Mouse (Mus musculus) mouse trophoblast stem cell (cell line): ENCODE data around the gene Kng1.
"Not testable (repeated sequence)": the region's sequence is repeated elsewhere in the genome, so short reads cannot be mapped to it uniquely, and the experiment has no call there.

Source experiments
- in situ Hi-C, 2 experiments: fragments of 300-500 bp; cut with MseI, MboI; formaldehyde crosslinking; loops; 2 replicates in 1 of 2; 3 replicates in 1 of 2; pipeline ENCODE4 v1.15.1; 2025

The Kng1 gene

DNA sequence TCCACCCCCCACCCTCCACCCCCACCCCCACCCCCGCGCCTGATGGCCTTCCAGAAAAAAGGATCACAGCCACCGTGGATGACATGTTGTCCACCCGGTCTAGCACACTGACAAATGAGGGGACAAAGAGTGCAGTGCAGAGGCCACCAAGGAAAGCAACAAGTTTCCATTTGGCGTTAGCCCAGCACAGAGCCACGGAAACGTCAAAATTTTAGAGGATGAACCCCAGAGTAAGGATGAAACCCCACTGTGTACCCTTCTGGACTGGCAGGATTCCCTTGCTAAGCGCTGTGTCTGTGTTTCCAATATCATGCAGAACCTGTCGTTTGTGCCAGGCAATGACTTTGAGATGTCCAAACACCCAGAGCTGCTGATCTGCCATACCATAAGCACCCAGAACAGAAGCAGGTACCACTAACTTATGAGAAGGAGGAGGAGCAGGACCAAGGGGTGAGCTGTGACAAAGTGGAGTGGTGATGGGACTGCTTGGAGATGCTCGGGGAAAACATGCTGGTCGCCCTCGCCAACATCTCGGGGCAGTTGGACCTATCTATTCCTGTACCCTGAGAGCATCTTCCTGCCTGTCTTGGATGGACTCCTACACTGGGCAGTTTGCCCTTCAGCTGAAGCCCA, 35.8 kb downstream of the Kng1 start:
- in situ Hi-C loops = no loop called here

DNA sequence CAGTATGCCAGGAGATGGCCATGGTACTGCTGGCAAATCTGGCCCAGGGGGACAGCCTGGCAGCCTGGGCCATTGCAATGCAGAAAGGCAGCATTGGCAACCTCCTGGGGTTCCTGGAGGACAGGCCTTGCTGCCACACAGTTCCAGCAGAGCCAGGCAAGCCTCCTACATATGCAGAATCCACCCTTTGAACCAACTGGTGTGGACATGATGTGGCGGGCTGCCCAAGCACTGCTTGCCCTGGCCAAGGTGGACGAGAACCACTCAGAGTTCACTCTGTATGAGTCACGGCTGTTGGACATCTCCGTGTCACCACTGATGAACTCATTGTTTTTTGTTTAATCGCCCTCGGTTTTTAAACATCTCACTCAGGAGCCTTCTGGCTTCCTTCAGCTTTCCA, 36.5 kb downstream of the Kng1 start:
- in situ Hi-C loops = no loop called here

DNA sequence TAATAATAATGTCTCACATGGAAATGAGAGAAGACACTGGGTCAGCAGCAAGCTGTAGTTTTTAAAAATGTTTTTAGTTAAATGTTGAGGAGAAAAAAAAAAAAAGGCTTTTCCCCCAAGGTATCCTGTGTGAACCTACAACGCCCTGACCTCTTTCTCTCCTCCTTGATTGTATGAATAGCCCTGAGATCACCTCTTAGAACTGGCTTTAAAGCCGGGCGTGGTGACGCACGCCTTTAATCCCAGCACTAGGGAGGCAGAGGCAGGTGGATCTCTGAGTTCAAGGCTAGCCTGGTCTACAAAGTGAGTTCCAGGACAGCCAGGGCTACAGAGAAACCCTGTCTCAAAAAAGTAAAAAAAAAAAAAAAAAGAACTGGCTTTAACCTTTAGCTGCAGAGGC, 37.9 kb downstream of the Kng1 start:
- in situ Hi-C loops = not testable (repeated sequence)

DNA sequence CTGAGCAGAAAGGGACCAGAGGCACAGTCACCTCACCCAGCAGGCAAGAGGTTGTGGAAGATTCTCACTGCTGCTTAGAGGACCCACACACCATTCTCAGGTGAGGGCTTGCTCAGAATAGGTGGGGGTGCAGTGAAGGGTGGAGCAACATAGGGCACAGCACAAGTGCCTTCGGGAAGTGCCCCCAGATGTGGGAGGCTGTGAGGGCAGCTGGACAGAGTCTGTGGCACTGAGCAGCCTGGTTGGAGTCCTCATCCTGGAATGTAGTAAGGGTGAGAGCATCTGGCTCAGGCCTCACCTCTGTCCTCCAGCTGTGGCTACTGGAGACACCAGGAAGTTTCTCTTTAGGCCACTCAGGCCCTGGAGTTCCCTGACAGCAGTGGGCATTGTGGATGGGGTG, 39.2 kb downstream of the Kng1 start:
- in situ Hi-C loops = not testable (repeated sequence)

DNA sequence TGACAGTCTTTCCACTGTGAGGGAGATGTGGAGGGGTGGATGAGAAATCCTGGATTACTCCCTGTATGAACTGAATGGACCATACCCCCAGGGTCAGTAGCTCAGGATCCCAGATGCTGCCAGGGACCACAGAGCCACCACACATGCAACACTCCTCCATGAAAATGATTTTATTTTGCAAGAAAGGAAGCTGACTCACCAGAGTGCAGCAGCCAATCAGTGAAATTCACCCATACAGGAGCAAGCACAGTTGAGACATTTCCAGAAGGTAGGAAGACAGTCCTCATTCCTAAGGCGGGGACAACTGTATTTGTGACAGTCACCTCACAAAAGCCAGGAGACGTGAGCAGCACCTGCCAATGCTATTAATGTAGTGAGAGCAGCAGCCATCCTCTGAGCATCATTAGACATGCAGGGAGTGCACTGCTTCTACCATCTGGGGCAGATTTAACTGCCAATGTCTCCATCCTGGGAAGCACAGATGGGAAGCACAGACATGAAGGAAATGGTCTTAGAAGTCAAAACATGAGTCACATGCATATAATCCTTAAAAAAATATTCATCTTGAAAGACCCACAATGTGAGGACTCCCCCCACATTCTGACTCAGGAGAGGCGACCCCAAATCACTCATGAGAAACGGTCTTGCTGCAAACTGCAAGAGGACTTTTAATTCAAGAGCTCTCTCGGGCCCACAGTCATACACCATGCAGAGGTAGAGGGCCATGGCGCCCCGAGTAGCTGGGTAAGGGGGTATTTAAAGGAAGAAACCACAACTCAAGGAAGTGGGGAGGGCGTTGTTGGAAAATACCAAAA, 39.8 kb downstream of the Kng1 start:
- in situ Hi-C loops = not testable (repeated sequence)

DNA sequence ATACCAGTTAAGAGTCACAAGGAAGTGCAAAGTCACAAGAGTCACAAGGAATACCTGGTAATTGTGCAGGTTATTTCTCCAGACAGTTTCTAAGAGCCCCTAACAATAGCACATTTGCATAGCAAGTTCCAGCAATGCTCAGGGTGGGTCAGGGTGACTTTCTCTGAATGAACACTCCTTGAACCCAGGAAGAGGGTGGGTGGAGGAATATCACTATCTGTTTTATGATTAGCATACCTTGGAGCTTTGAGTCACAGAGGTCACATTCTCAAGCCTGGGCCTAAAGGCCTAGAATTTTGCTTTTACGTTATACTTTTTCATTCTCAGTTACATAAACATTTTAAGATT, 40.4 kb downstream of the Kng1 start:
- in situ Hi-C loops = not testable (repeated sequence)

DNA sequence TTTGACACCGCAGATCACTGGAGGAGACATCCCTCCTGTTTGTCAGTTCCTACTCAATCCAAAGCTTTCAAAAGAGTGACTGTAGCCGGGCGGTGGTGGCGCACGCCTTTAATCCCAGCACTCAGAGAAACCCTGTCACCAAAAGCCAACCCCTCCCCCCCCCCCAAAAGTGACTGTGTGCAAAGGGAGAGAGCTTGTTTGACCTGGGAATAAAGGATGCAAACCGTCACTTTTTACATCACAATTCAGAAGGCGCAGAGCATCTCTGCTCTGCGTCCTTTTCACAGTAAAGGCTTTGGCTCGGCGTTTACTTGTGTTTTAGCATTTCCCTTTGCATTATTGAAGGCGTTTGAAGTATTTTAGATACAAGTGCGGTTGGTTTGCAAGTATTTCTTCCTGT, 42.0 kb downstream of the Kng1 start:
- in situ Hi-C loops = no loop called here

DNA sequence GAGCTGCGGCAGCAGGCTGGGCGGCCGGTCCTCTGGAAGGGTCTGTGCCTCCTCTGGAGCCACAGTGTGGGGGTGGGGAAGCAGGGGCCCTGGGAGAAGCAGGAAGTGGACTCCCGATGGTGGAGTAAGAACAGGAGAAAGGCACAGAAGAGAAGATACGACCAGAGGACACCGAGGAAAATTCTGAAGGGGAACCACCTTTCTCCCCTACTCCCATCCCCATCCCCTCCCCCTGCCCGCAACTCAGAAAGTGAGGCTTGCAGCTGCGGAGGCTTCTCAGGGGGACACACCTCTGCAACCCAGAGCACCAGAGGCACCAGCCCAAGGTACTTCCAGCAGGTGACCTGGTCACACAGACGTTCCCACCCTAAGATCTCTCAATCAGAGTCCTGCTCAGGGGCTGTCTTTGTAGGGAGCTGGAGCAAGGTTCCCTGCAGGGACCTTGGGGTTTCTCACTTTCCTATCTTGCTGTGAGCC, 42.5 kb downstream of the Kng1 start:
- in situ Hi-C loops = no loop called here

DNA sequence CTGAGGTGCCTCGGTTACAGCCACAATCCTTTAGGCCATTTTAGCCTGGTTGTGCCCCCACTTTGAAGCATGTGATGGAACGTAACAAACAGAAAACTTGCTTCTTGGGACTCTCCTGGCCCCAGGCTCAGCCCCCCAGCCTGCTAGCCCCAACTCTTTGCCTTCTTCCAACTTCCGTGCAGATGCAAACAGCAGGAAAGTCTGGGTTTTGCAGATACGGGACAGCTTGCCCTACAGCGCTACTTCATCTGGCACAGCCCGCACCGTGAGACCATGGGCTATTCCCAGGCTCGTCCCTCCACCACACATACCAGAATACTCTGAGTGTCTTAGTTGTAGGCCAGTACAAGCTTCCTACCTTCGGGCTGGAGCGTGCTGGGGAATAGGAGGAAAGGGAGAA, 42.9 kb downstream of the Kng1 start:
- in situ Hi-C loops = no loop called here

DNA sequence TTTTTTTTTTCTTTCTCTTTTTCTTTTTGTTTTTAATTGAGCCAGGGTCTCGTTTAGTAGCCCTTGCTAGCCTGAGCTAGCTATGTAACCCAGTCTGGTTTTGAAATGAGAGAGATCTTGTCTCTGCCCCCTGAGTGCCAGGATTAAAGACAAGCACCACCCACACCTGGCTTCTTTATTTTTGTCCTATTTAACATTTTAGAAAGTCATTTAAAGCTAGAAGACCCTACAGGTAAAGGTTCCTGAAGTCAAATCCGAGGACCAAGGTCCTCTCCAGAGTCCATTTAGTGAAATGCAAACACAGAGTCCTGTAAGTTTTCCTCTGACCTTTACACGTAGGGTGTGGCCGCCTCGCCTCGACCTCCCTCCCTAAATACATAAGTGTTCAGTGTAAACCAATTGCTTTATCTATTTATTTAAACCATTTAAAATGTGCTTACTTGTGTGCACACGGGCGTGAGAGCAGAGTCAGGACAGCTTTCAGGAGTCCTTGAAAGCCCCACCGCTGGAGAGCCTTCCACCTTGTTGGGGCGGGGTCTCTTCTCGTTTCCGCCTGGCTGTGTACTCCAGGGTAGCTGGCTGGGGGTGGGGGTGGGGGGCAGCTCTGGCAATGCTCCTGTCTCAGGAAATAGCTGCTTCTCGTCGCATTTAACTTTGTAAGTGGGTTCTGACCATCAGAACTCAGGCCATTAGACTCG, 44.8 kb downstream of the Kng1 start:
- in situ Hi-C loops = no loop called here

DNA sequence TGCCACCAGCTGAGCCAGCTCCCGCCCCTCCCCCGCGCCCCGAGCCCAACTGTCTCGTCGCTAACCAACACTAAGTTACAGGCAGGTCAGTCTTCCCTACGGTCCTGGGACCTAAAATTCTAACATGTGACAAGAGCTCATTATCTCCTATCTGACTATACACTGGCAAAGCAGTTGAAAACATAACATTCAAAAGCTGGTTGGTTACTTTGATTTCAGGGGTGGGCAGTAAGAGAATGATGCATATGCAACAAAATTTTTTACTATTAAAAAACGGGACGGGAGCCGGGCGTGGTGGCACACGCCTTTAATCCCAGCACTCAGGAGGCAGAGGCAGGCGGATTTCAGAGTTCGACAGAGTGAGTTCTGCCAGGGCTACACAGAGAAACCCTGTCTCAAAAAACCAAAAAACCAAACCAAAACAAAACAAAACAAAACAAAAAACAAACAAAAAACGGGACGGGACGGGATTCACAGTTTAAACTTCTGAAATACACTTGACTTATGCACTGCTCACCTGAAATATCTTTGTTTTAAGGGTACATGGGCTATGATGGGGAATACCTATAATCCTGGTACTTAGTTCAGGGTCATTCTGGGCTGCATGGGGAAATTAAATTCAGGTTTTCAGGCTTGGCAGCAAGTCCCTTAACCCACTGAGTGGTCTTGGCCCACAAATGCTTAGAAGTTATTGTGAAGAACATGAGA, 45.5 kb downstream of the Kng1 start:
- in situ Hi-C loops = no loop called here

DNA sequence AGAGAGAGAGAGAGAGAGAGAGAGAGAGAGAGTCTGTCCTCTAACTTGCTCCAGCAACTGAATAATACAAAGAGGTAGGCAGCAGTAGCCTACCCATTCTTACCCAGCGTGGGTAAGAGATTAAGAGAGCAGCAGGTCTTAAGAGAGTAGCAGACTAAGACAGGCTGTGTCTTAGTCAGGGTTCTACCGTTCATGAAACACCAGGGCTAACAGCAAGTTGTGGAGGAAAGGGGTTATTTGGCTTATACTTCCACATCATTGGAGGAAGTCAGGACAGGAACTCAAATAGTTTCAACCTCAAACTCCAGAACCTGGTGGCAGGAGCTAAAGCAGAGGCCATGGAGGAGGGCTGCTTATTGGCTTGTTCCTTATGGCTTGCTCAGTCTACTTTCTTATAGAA, 46.2 kb downstream of the Kng1 start:
- in situ Hi-C loops = no loop called here

DNA sequence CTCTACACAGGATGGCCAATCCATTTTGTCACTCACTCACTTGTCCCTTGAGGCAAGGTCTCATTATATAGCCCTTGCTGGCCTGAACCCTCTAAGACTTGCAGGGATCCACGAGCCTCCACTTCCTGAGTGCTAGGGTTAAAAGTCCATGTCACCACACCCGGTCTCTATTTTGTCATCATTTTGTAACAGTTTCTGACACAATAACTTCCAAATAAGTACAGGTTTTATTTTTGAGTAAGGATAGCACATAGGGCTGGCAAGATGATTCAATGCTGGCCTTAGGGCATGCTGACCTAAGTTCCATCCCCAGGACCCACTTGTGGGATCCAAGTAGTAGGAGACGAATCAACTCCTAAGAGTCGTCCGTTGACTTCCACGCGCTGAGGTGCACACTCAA, 48.5 kb downstream of the Kng1 start:
- in situ Hi-C loops = no loop called here

DNA sequence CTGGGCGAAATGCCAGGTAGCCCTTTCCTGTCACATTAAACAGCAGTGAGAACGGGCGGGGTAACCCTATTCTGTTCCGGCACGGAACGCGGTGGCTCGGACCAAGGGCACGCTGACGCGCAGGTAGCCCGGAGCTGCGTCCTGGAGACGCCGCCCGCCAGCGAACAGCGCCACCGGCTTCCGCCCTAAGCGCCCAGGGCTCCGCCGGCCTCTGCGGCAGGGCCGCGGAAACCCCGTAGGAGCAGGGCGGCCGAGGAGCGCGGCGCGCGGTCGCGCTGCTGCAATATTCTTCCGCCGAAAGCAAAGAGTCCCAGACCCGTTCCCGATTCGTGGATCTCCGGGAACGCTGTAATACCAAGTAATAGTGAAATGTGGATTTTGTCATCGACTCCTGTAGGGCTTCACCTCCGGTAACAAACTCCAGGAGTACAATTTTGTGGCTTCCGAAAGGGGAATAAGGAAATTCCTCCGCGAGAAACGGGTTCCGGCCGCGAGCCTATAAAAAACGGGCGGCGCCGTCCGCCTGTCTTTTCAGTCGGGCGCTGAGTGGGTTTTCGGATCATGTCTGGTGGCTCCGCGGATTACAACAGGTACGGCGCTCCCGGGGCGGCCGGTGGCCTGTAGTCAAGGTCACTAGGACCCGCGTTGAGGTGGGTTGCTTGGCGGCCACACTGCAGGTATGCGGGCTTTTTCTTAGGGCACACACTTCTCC, 49.7 kb downstream of the Kng1 start, which contains the start of gene Eif4a2:
TSS of gene Eif4a2 (plus strand) at position 214 of the 712 bp plus-strand sequence.
- in situ Hi-C loops = no loop called here

DNA sequence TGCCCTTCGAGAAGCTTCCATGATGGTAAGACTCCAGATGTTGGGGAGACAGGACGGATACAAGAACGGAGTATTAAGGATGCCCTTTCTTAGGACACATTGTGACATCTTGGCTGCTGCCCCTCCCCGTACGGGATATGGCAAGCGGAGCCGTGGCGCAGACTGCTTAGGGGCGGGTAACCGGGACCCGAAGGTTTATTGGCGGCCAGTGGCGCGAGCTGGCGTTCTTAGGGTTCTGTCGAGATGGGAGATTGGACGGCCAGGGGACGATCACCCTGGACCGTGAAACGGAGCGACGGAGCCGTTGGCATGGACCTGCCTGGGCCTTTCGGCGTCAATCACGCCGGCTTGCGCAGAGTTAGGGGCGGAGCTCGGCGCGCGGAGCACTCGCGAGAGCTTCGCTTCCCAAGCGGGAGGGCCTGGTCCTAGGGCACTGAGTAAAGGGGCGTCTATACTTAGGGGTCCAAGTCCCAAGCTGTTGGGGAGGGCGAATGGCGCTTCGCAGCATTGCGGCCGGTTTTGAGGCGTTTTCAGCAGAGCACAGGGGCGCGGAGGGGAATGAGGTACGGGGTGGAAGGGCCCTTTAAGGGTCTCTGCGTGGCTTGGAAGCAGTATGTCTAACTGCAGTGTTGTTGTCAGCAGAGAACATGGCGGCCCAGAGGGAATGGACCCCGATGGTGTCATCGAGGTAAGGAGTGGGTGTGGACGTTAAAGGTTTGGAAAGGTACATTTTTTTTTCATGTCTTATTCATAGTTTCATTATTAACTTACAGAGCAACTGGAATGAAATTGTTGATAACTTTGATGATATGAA, 50.5 kb downstream of the Kng1 start:
- in situ Hi-C loops = no loop called here

DNA sequence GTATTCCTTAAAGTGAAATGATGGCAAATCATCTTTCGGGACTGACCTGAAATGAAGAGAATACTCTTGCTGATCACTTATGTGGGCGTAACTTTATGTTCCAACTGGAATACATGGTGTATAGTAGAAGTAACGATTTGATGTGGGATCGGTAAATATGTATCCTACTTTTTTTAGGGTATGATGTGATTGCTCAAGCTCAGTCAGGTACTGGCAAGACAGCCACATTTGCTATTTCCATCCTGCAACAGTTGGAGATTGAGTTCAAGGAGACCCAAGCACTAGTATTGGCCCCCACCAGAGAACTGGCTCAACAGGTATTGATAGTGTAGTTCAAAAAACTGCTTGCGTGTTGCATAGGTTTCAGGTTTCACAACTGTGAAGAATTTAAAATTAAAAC, 51.3 kb downstream of the Kng1 start:
- in situ Hi-C loops = no loop called here

DNA sequence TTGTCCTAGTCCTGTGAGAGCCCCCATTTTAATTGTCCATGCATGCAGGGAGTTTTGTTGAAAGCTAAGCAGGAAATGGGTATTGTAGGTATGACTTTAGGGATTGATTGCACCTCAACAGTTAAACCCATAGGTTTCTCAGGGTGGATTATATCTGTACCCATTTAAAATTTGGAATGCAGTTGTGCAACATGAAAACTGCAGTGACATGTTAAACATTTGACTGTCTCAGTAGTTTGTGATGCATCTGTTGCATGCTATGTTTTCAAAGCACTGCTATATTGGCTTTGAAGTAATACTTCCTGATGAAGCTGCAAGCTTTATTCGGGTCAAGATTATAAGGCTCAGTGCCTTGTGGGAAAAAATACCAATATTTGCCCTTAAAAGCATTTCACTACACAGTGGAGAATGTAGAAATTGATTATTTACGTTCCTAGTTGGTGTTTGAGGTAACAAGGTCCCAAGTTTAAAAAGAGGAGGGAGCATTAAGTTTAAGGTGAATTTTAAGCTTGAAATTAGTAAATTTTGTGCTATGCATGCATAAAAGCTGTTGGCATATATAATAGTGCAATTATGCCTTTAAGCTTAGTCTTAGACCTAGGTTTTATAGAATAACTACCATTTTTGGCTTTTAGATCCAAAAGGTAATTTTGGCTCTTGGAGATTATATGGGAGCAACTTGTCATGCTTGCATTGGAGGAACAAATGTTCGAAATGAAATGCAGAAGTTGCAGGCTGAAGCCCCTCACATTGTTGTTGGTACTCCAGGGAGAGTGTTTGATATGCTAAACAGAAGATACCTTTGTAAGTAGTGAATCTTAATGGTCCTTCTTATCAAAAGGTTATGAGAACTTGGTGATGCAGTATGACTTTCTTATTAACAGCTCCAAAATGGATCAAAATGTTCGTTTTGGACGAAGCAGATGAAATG, 52.0 kb downstream of the Kng1 start:
- in situ Hi-C loops = no loop called here

DNA sequence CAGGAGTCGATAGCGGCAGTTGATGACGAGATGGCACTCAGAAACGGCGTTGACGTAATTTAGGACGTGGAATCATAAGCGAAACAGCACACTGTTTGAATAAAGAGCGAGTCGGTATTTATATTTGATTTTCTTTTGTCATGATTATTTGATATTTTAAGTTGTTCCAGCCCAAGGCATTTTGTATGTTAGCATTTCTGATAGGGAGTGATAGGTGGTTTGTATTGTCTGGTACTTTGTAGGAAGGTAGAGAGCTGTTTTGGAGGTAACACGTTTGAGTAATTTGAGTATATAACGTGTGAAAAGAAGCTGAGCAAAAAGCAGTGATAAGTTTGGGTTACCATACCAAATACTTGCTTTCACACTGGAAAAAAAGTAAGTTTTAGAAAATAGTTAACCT, 54.7 kb downstream of the Kng1 start:
- in situ Hi-C loops = no loop called here

DNA sequence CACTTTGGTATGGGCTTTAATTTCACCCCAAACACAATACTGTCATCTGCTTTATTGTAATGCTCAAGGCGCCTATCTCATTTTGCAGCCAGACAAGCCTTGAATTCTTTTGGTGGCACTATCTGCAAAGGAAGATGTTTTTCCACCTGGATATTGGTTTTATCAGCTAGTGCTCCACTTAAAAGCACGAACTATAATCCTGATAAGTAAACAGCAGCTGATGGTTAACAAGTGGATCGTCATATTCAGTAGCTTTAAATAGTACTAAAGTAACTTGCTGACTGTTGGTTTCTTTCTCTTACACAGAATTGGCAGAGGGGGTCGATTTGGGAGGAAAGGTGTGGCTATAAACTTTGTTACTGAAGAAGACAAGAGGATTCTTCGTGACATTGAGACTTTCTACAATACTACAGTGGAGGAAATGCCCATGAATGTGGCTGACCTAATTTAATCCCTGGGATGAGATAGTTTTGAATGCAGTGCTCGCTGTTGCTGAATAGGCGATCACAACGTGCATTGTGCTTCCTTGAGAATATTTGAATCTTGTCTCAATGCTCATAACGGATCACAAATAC, 55.3 kb downstream of the Kng1 start:
- in situ Hi-C loops = no loop called here
